Mouse (Mus musculus): ENCODE measurements around the gene Gatad1. TPM values are rescaled to one million over a fixed set of nuclear protein-coding genes. Genes with fewer than 3 reads are reported as not detected.

Gene Gatad1
- 10 to 100 TPM; 53.3 to 70.7 TPM for polyA plus RNA-seq (2012; fragmentation: generic; extraction: Trizol)

GRCm38 (mm10) chr5:3657085-3657484, at the start of gene Gatad1:
Gene Gatad1 (minus strand): TSS chr5:3657185.

DNA sequence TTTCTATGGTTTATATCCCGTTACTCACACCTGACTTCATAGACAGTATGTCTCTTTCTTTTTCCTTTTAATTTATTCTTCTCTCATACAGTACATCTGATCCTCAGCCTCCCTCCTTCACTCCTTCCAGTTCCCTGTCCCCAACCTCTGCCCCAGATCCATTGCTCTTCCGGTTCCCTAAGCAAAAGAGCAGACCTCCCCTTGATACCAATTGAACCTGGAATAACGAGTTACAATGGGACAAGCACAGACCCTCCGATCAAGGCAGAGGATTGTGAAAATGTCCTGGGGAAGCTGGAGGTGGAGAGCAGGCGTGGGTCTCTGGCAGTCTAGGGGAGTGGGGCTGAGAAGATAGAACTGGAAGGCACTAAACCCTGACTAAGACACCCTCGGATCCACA, 6.1 kb downstream of the Gatad1 start, which contains the start of gene Tmbim7:
TSS of gene Tmbim7 (plus strand) at position 301 of the 400 bp plus-strand sequence.

DNA sequence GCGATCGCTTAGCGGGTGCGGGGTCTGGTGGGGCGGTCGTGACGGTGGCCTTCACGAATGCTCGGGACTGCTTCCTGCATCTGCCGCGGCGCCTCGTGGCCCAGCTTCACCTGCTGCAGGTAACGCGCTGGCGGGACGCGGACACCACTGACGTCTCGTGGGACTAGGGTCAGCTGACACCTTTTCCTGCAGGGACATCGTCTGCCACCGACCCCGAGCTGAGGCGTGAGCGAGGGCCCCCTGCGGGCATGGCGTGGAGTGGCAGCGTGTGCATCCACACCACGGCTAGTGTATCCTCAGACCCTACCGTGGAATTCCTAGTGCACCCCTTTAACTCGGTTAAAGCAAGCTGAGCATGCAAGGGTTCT, 60.6 kb downstream of the Gatad1 start, which contains the start of gene Rbm48:
TSS of gene Rbm48 (minus strand) at position 187 of the 368 bp plus-strand sequence.

DNA sequence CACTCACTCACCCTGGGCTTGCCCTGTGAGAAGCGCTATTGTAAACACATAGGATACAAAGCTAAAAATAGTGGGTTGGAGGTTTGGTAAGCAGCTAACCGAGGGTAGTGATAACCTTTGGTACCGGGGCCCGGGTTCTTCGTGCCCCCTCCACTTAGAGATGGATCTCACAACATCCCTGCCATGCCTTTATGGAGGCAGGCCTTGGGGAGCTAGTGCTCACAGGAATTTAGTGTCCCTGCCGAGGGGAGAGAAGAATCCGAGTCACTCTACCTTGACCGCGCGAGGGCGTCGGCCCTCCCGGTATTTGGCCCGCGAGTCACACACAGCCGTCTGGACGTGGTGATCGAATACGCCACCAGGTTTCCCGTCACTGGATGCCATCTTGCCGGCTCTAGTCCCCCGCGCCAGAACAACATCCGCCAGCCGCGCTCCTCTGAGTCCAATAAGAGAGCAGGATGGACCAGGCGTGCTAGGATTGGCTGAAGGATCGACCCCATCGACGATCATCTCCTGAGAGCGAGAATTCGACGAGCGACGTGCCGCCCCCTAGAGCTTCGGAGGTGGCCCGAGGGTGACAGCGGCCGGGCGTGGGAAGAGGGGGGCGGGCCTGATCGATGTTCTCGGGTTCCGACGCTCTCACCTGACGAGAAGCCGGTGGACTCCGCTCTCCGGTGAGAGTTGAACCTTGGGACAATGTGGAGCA, 61.1 kb downstream of the Gatad1 start, which contains the start of gene Pex1:
TSS of gene Pex1 (plus strand) at position 374 of the 706 bp plus-strand sequence.

Other genes with a start within 250 kb of the Gatad1 start
- gene Fam133b, start 113.4 kb downstream of the Gatad1 start, polyA plus RNA-seq (2012; fragmentation: generic; extraction: Trizol): 10 to 100 TPM in 1 of 2 experiments, 1 to 10 TPM in 1; 6.4 to 16.8 TPM
- gene 1700109H08Rik, start 85.6 kb downstream of the Gatad1 start, polyA plus RNA-seq (2012; fragmentation: generic; extraction: Trizol): under 1 TPM; 0.06 to 0.31 TPM
- gene Pex1, start 61.1 kb downstream of the Gatad1 start, polyA plus RNA-seq (2012; fragmentation: generic; extraction: Trizol): 1 to 10 TPM in 1 of 2 experiments, under 1 TPM in 1; 0.62 to 8.0 TPM
- gene Rbm48, start 60.6 kb downstream of the Gatad1 start, polyA plus RNA-seq (2012; fragmentation: generic; extraction: Trizol): 1 to 10 TPM in 1 of 2 experiments, under 1 TPM in 1; 0.40 to 2.8 TPM
- not detected for gene Tmbim7, start 6.0 kb downstream of the Gatad1 start, polyA plus RNA-seq (2012; fragmentation: generic; extraction: Trizol)
- gene Ankib1, start 145.7 kb upstream of the Gatad1 start, polyA plus RNA-seq (2012; fragmentation: generic; extraction: Trizol): 1 to 10 TPM in 1 of 2 experiments, under 1 TPM in 1; 0.53 to 3.7 TPM
- 1 to 10 TPM in 1 of 2 experiments, under 1 TPM in 1; 0.34 to 3.2 TPM for gene Krit1, start 146.0 kb upstream of the Gatad1 start, polyA plus RNA-seq (2012; fragmentation: generic; extraction: Trizol)
- under 1 TPM in 1 of 2 experiments, not detected in 1; 0.09 TPM for gene Lrrd1, start 188.0 kb upstream of the Gatad1 start, polyA plus RNA-seq (2012; fragmentation: generic; extraction: Trizol)
- 1 to 10 TPM in 1 of 2 experiments, under 1 TPM in 1; 0.22 to 2.0 TPM for gene Mterf1a, start 236.7 kb upstream of the Gatad1 start, polyA plus RNA-seq (2012; fragmentation: generic; extraction: Trizol)